Mouse (Mus musculus): ENCODE data around the gene Gm5617. TPM values are rescaled to one million over a fixed set of nuclear protein-coding genes. Genes with fewer than 3 reads are reported as not detected.

The Gm5617 gene
- total RNA-seq, 2 experiments from 2014 or later: 11.2 to 14.2 TPM

Small RNA genes within 50 kb of the gene (microRNA-seq; reads per million reads assigned to microRNA genes)
- gene Gm23653: 0 reads per million in 2 experiments

Other genes starting within 250 kb of the Gm5617 start
- under 1 TPM; 0.23 to 0.36 TPM for gene Nxpe2, start 142.0 kb upstream of the Gm5617 start, total RNA-seq (2021)
- gene Rexo2, start 14.8 kb upstream of the Gm5617 start, total RNA-seq (2021): 10 to 100 TPM; 94.3 to 95.8 TPM
- gene Rbm7, start 143 bp upstream of the Gm5617 start, total RNA-seq (2021): 10 to 100 TPM; 34.0 to 38.9 TPM
- 1 to 10 TPM; 2.7 to 4.1 TPM for gene Nnmt, start 109.7 kb downstream of the Gm5617 start, total RNA-seq (2021)

Data from layer of hippocampus, postnatal 14 days (tissue).